Mouse (Mus musculus) liver, embryonic 14.5 days (tissue): ENCODE results near the gene Hist3h2a.

Source experiments
- CTCF ChIP-seq: IDR thresholded peaks from 2 replicates; pipeline ENCODE4 v1.5.1; 2016; ENCODE audit warnings: antibody characterized with exemption, low read depth, control low read depth
- EP300 ChIP-seq: IDR thresholded peaks from 2 replicates; pipeline ENCODE4 v1.6.1; 2016; ENCODE audit warnings: antibody characterized with exemption, low read depth

DNA sequence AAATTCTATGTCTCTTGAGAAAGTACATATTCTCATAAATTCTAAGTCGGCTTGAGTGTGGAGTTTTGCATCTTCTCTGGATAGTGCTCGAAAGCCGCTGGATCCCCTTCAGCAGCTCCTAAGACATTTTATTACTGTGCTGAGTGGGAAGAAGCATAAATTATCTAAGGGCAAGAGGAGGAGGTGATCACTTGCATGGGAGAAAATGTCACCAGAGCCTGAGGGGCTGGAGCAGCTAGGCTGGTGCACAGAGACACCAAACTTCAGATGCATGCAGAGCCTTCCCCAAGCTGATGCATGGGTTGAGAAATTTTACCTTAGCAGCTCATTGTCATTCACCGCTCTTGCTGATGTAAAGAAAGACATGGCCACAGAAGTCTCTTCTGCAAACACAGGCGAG lies 10.3 kb upstream of the Hist3h2a start:
- no peak for TF ChIP-seq CTCF
- TF ChIP-seq EP300, result no peak
